Mouse (Mus musculus) cortical plate, adult 2 months (tissue): ENCODE measurements at regions not wholly inside any gene's neighbourhood (a gene's known extent, or its start where the extent isn't known, plus 50 kb on each side); places are given as distances from the start of the nearest gene placed in this dataset.

ENCODE experiments used
- CTCF ChIP-seq: fragments of 200-500 bp; IDR thresholded peaks from 2 replicates; pipeline ENCODE4 v1.5.1; 2011; ENCODE audit warnings: mild to moderate bottlenecking, control low read depth, low read length; ENCODE audit not compliant: insufficient read depth; ENCODE audit errors: extremely low read depth
- POLR2A ChIP-seq: fragments of 200-500 bp; IDR thresholded peaks from 2 replicates; pipeline ENCODE4 v1.6.1; 2011; ENCODE audit warnings: mild to moderate bottlenecking, low read length, control low read depth; ENCODE audit not compliant: insufficient read depth; ENCODE audit errors: extremely low read depth

DNA sequence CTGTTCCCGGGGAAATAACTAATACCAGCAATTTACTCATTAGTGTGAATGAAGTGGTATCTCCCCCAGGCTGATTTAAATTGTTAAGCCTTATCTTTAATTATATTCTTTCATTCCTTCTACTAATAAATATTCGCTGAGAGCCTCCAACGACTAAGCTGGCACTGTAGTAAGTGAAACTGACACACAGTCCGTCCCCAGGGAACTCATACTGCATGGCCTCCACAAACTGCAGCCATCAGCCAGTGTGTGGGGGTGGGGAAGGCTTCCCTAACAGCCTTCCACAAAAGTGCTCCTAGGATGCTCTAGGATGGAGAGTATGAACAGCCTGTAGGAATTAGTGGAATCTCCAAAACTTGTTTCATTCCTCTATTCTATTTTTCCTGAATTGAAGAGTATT, 81.0 kb upstream of the Mast4 start:
- no peak for TF ChIP-seq POLR2A
- no peak for TF ChIP-seq CTCF
